Mouse (Mus musculus) midbrain, embryonic 16.5 days (tissue): ENCODE data around the gene Qrich1. TPM values are rescaled to one million over a fixed set of nuclear protein-coding genes. Genes with fewer than 3 reads are reported as not detected.

Source experiments
- ATAC-seq: fragments of 200-750 bp; cut with Nextera tagmentation; 2 replicates; pipeline ENCODE4 v1.8.0; 2017; ENCODE audit warnings: moderate TSS enrichment
- H3K27ac ChIP-seq: fragments of 300-500 bp; sonication (generic); 2 replicates; pipeline ENCODE4 v1.5.1; 2014; ENCODE audit warnings: mild to moderate bottlenecking, low read length, mixed read lengths
- H3K27me3 ChIP-seq: fragments of 300-500 bp; sonication (generic); 2 replicates; pipeline ENCODE4 v1.6.1; 2014; ENCODE audit warnings: low read depth, low read length, mixed read lengths; ENCODE audit not compliant: control insufficient read depth, insufficient read depth
- H3K36me3 ChIP-seq: fragments of 300-500 bp; sonication (generic); 2 replicates; pipeline ENCODE4 v1.6.1; 2014; ENCODE audit warnings: mild to moderate bottlenecking, low read length, moderate library complexity, mixed read lengths; ENCODE audit not compliant: control insufficient read depth, insufficient read depth
- H3K4me1 ChIP-seq: fragments of 300-500 bp; sonication (generic); 2 replicates; pipeline ENCODE4 v1.6.1; 2014; ENCODE audit warnings: mild to moderate bottlenecking, low read length, mixed read lengths; ENCODE audit not compliant: control insufficient read depth, insufficient read depth
- H3K4me2 ChIP-seq: fragments of 300-500 bp; sonication (generic); 2 replicates; pipeline ENCODE4 v1.6.1; 2014; ENCODE audit warnings: mild to moderate bottlenecking, low read length, mixed read lengths
- H3K4me3 ChIP-seq: fragments of 300-500 bp; sonication (generic); 2 replicates; pipeline ENCODE4 v1.5.1; 2014; ENCODE audit warnings: low read depth, mild to moderate bottlenecking, low read length, moderate library complexity, mixed read lengths
- H3K9ac ChIP-seq: fragments of 300-500 bp; sonication (generic); 2 replicates; pipeline ENCODE4 v1.6.1; 2014; ENCODE audit warnings: low read depth, low read length, mixed read lengths
- H3K9me3 ChIP-seq: fragments of 300-500 bp; sonication (generic); replicated peaks from 2 replicates; pipeline ENCODE4 v1.6.1; 2014; ENCODE audit warnings: mild to moderate bottlenecking, low read length, mixed read lengths; ENCODE audit not compliant: control insufficient read depth, poor library complexity, severe bottlenecking
- WGBS: fragments of 180-500 bp; shearing (Covaris S2); extraction: QIAGEN DNeasy Blood & Tissue Kit; methylation state at CpG from one replicate; pipeline ENCODE4 v1.1.7; 2014; 5-methylcytosine and 5-hydroxymethylcytosine counted together
- polyA plus RNA-seq: library from polyadenylated mRNA; unstranded; fragments of >200 nt; fragmentation: Nextera tagmentation; extraction: Ambion mirVana; gene quantifications from 2 replicates; pipeline ENCODE4 v1.2.1, GENCODE M21; 2015

The Qrich1 gene
- polyA plus RNA-seq, 1 experiment from 2014 or later = 119 TPM

DNA sequence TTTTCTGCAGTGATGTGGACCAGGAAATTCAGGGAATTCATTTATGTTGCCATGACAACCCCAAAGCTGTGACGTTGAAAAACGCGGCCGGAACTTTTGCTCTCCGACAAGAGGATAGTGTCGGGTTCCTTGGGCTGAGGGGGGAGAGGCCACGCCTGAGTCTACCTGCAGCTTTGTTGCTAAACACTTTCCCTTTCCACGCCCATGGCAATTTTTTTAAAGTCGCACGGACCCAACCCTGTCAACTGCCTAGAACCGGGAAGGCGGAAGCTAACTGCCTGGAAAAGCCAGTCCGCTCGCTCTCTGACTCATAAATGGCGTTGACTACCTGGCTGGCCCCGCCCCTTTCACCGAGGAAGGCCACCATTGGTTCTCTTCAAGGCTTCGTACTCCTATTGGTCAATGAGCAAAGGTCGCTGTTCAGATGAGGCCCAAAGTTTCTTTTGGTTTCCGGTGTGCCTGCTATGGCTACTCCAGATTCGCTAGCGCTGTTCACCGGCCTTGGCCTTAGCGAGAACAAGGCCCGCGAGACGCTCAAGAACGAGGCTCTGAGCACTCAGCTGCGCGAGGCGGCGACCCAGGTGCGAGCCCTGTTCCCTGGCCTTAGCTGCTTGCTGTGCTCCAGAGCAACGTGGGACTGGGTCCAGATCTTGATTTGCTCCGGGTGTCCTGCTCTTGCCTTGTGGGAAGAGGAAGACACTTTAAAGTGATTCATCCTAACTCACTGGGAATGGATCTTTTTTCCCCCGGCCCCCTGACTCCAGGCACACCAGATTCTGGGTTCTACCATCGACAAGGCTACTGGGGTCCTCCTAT, 8.8 kb upstream of the Qrich1 start, which contains the start of gene Qars:
Qars (plus strand) TSS at position 88 of the 816 bp plus-strand sequence.
- H3K36me3 ChIP-seq = peaks cover 11% of the 10 kb centered on the region; the same call in 1 of the 2 replicates
- ATAC-seq = peak; percentile 96
- under 1% methylated on average over 37 of the region's 37 CpGs for WGBS
- H3K27me3 ChIP-seq = no peaks in the 10 kb centered on the region
- H3K4me2 ChIP-seq = peak within 1 kb of the TSS; percentile 89
- peak within 1 kb of the TSS; percentile 70 for H3K9ac ChIP-seq
- H3K9me3 ChIP-seq = no peaks in the 10 kb centered on the region
- H3K4me3 ChIP-seq = peak within 1 kb of the TSS; percentile 75
- H3K4me1 ChIP-seq = peaks cover 17% of the 10 kb centered on the region
- H3K27ac ChIP-seq = peak within 1 kb of the TSS; percentile 78

DNA sequence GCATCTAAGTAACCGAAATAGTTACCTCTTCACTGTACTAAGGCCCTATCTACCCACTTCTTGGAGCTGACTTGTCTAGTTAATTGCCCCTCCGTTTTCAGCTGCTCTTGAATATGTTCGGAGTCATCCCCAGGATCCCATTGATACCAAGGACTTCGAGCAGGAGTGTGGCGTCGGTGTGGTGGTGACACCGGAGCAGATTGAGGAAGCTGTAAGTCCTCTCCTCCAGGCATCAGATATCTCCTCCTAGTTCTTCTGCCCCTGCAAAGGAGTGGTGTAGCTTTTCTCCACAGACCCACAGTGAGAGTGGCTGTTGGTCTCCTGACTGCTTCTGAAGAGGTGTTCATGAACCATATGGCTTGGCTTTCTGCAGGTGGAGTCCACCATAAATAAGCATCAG, 7.8 kb upstream of the Qrich1 start:
- peaks cover 17% of the 10 kb centered on the region for H3K4me1 ChIP-seq
- no peaks in the 10 kb centered on the region for H3K9me3 ChIP-seq
- WGBS = 91% methylated on average over 7 of the region's 7 CpGs
- no peak for ATAC-seq
- no peak overlapping the region for H3K27ac ChIP-seq
- no peaks in the 10 kb centered on the region for H3K27me3 ChIP-seq
- H3K36me3 ChIP-seq = peaks cover 14% of the 10 kb centered on the region; the same call in 1 of the 2 replicates
- peak overlapping the region; percentile 75; the same call in 1 of the 2 replicates for H3K4me3 ChIP-seq
- H3K4me2 ChIP-seq = peak overlapping the region; percentile 89
- H3K9ac ChIP-seq = no peak overlapping the region

DNA sequence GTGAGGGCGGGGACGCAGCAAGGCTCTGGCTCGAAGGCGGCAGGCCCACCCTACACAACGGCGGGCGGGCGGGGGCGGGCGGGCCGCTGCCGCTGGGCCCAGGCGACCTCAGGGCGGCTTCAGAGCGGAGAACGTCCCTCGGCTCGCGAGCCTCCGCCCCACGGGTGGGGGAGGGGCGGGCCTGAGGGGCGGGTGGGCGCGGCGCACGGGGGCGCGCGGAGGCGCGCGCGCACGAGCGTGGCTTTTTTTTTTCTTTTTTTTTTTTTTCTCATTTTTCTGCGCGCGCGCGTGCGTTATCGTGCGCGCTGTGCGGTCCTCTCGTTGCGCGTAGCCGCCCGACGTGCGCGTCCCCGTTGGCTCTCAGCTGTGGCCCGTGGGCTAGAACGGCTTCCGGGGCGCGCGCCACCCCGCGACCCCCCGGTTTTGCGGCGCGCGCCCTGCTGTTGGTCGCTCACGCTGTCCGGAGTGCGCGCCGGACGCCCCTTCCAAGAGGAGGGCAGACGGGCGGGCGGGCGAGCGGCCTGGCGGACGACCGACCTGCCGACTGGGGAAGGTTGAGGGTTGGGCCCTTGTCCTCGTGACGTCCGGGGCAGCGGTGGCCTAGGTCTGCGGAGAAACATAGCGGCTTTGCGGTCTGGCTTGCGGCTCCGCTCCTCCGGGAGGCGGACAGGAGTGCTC, 786 bp downstream of the Qrich1 start:
- under 1% methylated on average over 65 of the region's 95 CpGs for WGBS
- H3K4me3 ChIP-seq = peak overlapping the region; percentile 68
- no peaks in the 10 kb centered on the region for H3K9me3 ChIP-seq
- peak overlapping the region; percentile 80 for H3K9ac ChIP-seq
- ATAC-seq = peak; percentile 88
- H3K27me3 ChIP-seq = no peaks in the 10 kb centered on the region
- peaks cover 13% of the 10 kb centered on the region for H3K36me3 ChIP-seq
- H3K4me2 ChIP-seq = peak overlapping the region; percentile 82
- H3K4me1 ChIP-seq = peaks cover 27% of the 10 kb centered on the region
- peak overlapping the region; percentile 95 for H3K27ac ChIP-seq

DNA sequence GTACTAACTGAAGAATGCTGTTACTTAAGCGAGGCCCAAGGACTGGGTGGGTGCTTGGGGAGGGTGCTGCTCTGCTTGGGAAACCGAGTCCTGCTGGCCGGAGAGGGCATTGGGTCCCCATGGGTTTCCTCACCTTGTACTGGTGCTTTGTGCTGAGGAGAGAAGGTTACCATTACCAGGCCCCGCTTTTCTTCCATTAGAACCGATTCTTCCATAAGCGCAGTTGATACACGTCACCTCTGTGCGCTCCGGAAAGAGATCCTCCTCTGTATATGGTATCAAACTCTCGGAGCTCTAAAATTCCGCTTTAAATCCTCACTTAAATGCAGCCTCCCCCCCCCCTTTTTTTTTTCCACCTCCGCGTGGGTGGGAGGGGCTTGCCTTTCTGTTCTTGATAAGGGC, 1.3 kb downstream of the Qrich1 start:
- H3K4me1 ChIP-seq = peaks cover 27% of the 10 kb centered on the region
- no peaks in the 10 kb centered on the region for H3K9me3 ChIP-seq
- no peaks in the 10 kb centered on the region for H3K27me3 ChIP-seq
- 0% methylated on average over 13 of the region's 13 CpGs for WGBS
- peak overlapping the region; percentile 68 for H3K4me3 ChIP-seq
- H3K4me2 ChIP-seq = peak overlapping the region; percentile 82
- peak overlapping the region; percentile 95 for H3K27ac ChIP-seq
- ATAC-seq = 0 out of 2 replicates have a peak, but pooled peaks have one; percentile 4
- peak overlapping the region; percentile 80 for H3K9ac ChIP-seq
- H3K36me3 ChIP-seq = peaks cover 12% of the 10 kb centered on the region

DNA sequence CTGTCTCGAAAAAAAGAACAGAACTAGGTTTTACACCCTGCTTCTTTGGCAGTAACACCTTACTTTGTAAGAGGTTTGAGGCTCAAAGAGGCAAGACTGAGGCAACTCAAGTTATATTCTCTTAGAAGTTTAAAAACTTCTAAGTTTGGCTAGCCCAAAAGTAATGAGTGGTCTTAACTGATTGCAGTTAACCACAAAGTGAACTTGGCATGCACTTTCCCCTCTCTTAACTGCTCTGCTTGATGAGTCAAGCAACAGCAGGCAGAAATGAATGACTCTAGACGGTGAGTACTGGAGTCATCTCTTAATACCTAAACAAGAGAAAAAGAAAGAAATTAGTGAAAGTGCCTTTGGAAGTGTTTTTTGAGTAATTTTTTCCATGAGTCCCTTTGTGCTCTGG, 5.0 kb downstream of the Qrich1 start:
- H3K27ac ChIP-seq = no peak overlapping the region
- no peaks in the 10 kb centered on the region for H3K9me3 ChIP-seq
- H3K9ac ChIP-seq = no peak overlapping the region
- H3K4me1 ChIP-seq = peaks cover 20% of the 10 kb centered on the region
- no peaks in the 10 kb centered on the region for H3K36me3 ChIP-seq
- H3K4me2 ChIP-seq = no peak overlapping the region
- ATAC-seq = no peak
- no peaks in the 10 kb centered on the region for H3K27me3 ChIP-seq
- H3K4me3 ChIP-seq = no peak overlapping the region
- 89% methylated on average over 2 of the region's 2 CpGs for WGBS

DNA sequence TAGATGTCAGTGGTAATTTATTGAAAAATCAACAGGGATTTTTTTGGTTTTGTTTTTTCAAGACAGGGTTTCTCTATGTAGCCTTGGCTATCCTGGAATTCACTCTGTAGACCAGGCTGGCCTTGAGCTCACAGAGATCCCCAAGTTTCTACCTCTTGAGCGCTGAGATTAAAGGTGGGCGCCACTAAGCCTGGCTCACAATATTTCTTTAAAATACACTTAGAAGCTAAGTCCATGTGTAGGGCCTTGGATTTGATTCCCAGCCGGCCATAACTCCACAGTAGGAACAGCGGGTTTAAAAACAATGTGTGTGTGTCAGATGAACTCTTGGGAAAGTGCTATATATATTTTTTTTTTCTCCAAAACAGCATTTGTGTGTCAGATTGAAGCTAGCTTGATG, 6.7 kb downstream of the Qrich1 start:
- H3K27me3 ChIP-seq = no peaks in the 10 kb centered on the region
- no peak overlapping the region for H3K4me2 ChIP-seq
- no peak for ATAC-seq
- H3K36me3 ChIP-seq = peaks cover under 1% of the 10 kb centered on the region; the same call in 1 of the 2 replicates
- H3K4me1 ChIP-seq = peaks cover 20% of the 10 kb centered on the region
- no peak overlapping the region for H3K4me3 ChIP-seq
- H3K9me3 ChIP-seq = no peaks in the 10 kb centered on the region
- H3K9ac ChIP-seq = no peak overlapping the region
- 94% methylated on average over 4 of the region's 4 CpGs for WGBS
- H3K27ac ChIP-seq = no peak overlapping the region

DNA sequence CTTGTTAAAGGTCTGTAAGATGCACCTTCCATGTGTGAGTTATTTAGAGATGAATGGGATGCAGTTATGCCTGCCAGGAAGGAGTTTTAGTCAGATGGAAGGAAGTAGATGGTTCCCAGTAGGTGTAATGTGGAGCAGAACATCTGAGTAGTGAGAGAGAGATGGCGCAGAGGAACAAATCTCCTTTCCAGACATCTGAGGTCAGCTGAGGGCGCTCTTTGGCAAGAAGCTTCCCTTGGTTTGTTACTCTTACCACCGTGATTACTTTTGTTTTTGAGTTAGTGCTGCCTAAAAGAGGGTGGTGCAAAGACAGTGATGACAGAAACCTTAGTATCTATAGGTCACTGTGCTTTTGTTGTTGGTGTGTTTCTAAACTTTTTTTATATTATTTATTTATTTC, 8.8 kb downstream of the Qrich1 start:
- no peak for ATAC-seq
- 88% methylated on average over 3 of the region's 3 CpGs for WGBS
- H3K4me1 ChIP-seq = peaks cover 4% of the 10 kb centered on the region
- no peak overlapping the region for H3K4me3 ChIP-seq
- H3K36me3 ChIP-seq = peaks cover 10% of the 10 kb centered on the region
- no peak overlapping the region for H3K9ac ChIP-seq
- H3K27ac ChIP-seq = no peak overlapping the region
- no peaks in the 10 kb centered on the region for H3K27me3 ChIP-seq
- H3K9me3 ChIP-seq = no peaks in the 10 kb centered on the region
- no peak overlapping the region for H3K4me2 ChIP-seq

DNA sequence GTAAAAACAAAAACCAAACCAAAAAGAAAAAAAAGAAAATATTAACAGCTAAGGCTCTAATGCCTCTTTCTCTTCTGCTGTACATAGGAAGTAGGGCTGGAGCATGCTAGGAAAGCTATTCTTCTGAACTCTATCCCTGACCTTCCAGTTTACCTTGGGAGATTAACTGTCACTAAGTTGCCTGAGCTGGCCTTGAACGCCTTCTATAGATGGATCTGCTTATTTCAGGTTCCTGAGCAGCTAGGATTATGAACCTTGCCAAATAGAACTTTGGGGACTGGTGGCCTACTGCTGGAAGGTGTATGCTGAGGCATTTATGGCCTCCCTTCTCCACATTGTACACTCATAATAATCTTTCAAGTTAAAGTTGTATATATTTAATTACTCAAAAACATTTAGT, 14.3 kb downstream of the Qrich1 start:
- 94% methylated on average over 1 of the region's 1 CpGs for WGBS
- Histone ChIP-seq H3K36me3 (peaks cover 43% of the 10 kb centered on the region), H3K27me3 (no peaks in the 10 kb centered on the region), H3K4me2 (no peak overlapping the region), H3K4me3 (no peak overlapping the region), H3K9ac (no peak overlapping the region), H3K27ac (no peak overlapping the region), H3K9me3 (no peaks in the 10 kb centered on the region), H3K4me1 (no peaks in the 10 kb centered on the region)
- ATAC-seq = no peak

DNA sequence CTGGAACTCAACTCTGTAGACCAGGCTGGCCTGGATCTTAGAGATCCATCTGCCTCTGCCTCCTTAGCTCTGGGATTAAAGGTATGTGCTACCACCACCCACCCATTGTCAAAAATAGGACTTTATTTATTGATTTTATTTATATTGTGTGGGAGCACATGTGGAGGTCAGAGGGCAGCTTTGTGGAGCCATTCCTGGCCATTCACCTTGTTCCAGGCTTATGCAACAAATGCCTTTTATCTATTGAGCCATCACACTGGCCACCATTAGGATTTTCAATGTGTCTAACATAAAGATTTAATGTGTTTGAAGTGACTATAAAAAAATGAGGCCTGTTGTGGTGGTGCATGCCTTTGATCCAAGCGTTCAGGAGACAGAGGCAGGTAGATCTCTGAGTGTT, 14.9 kb downstream of the Qrich1 start:
- Histone ChIP-seq H3K9me3 (no peaks in the 10 kb centered on the region), H3K36me3 (peaks cover 44% of the 10 kb centered on the region), H3K27ac (no peak overlapping the region), H3K4me1 (no peaks in the 10 kb centered on the region), H3K27me3 (no peaks in the 10 kb centered on the region), H3K4me3 (no peak overlapping the region), H3K4me2 (no peak overlapping the region), H3K9ac (no peak overlapping the region)
- ATAC-seq = no peak
- WGBS = 98% methylated on average over 1 of the region's 1 CpGs
